Mouse (Mus musculus) ES-E14 (cell line): Measurements from ENCODE around the gene Pkd1. TPM values are rescaled to one million over a fixed set of nuclear protein-coding genes. Genes with fewer than 3 reads are reported as not detected.

Experiments used
- DNase-seq: peaks from one replicate; pipeline ENCODE4 v3.0.0-alpha.2; 2013; ENCODE audit warnings: low read depth, low spot score
- H3K27ac ChIP-seq: 2 replicates; pipeline ENCODE4 v1.5.1; 2012; ENCODE audit warnings: low read depth, mild to moderate bottlenecking, low read length, moderate library complexity, mixed read lengths; ENCODE audit not compliant: poor library complexity, insufficient read depth, severe bottlenecking
- H3K36me3 ChIP-seq: 2 replicates; pipeline ENCODE4 v1.6.1; 2012; ENCODE audit warnings: mild to moderate bottlenecking, low read length, moderate library complexity, mixed read lengths; ENCODE audit not compliant: control insufficient read depth, poor library complexity, insufficient read depth, severe bottlenecking
- H3K4me1 ChIP-seq, 2 experiments: fragments of 150-350 bp in 1 of 2; sonication (generic) in 1 of 2; 2 replicates each; pipeline ENCODE4 v1.6.1; 2012; ENCODE audit warnings: low read length in 2 of 2, mild to moderate bottlenecking in 1 of 2, mixed read lengths in 1 of 2; ENCODE audit not compliant: control insufficient read depth in 2 of 2, insufficient read depth in 2 of 2, poor library complexity in 1 of 2
- H3K4me3 ChIP-seq, 2 experiments: fragments of 150-350 bp in 1 of 2; sonication (generic) in 1 of 2; 2 replicates each; pipeline ENCODE4 v1.5.1; 2012; ENCODE audit warnings: low read length in 2 of 2, low read depth in 1 of 2, mild to moderate bottlenecking in 1 of 2, mixed read lengths in 1 of 2; ENCODE audit not compliant: insufficient read depth in 1 of 2, poor library complexity in 1 of 2, severe bottlenecking in 1 of 2
- H3K9ac ChIP-seq: 2 replicates; pipeline ENCODE4 v1.6.1; 2012; ENCODE audit warnings: low read depth, mild to moderate bottlenecking, low read length, mixed read lengths; ENCODE audit not compliant: poor library complexity, insufficient read depth, severe bottlenecking
- H3K9me3 ChIP-seq: fragments of 150-350 bp; sonication (generic); 2 replicates; pipeline ENCODE4 v1.6.1; 2012; ENCODE audit warnings: low read depth, mild to moderate bottlenecking, low read length; ENCODE audit not compliant: control insufficient read depth, insufficient read depth
- CHD2 ChIP-seq: IDR thresholded peaks from 2 replicates; pipeline ENCODE4 v1.6.1; 2014; ENCODE audit warnings: mild to moderate bottlenecking, low read depth, low read length, inconsistent platforms
- HCFC1 ChIP-seq: IDR thresholded peaks from 2 replicates; pipeline ENCODE4 v1.6.1; 2012; ENCODE audit warnings: low read length, inconsistent platforms, borderline replicate concordance; ENCODE audit not compliant: insufficient read depth
- MAFK ChIP-seq: IDR thresholded peaks from 2 replicates; pipeline ENCODE4 v1.6.1; 2014; ENCODE audit warnings: mild to moderate bottlenecking, low read depth, low read length, inconsistent platforms; ENCODE audit not compliant: insufficient read depth
- ZC3H11A ChIP-seq: IDR thresholded peaks from 2 replicates; pipeline ENCODE4 v1.6.1; 2012; ENCODE audit warnings: low read depth, mild to moderate bottlenecking, inconsistent platforms, low read length, borderline replicate concordance
- ZNF384 ChIP-seq: IDR thresholded peaks from 2 replicates; pipeline ENCODE4 v1.6.1; 2012; ENCODE audit warnings: low read depth, low read length, inconsistent platforms
- in situ Hi-C, 2 experiments: fragments of 600-800 bp; cut with MboI; formaldehyde crosslinking; loops; one replicate each; pipeline ENCODE4 v1.15.1; 2025; ENCODE audit warnings: low sequenced_read_pairs in 2 of 2, inconsistent platforms in 1 of 2; ENCODE audit not compliant: unreplicated experiment in 2 of 2
- total RNA-seq: library from RNA; depleted of rRNA; stranded (reverse); fragments of 300-350 nt; gene quantifications from 2 replicates; pipeline ENCODE4 v1.2.3, GENCODE M21; 2012

Pkd1 gene
- total RNA-seq, 1 experiment, result 27.8 TPM

DNA sequence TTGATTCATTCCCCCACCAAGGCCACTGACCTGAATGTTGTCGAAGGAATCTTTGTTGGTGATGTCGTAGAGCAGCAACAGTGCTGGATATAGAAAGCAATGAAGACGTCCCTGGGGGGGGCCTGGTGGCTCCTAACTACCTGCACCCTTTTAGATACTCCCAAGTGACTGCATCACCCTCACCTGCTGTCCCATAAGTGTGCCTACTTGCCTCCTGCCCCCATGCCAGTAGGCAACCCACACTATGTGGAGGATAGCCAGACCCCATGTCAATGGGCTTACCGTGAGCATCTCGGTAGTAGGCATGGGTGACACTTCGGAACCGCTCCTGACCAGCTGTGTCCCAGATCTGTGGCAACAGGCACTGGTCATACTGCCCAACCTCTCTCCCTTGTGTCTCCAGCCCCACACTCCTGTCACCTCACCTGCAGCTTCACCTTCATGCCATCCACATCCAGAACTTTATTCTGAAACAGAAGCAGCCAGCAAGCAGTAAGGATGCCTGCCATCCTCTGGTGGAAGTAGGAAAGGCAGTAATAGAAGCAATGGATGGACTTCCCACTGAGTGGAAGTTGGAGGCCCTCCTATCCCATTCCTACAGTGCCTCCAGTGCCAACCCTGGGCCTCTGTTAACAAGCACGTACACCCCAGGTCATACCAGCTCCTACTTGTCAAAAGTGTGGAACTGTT lies 19.1 kb upstream of the Pkd1 start:
- no peak for DNase-seq
- Histone ChIP-seq H3K4me3 (peak overlapping the region in 1 of 2 experiments; percentile 94; a peak in 1 of 4 replicates), H3K36me3 (peaks cover 21% of the 10 kb centered on the region), H3K27ac (no peak overlapping the region), H3K4me1 (peaks cover 1 to 17% of the 10 kb centered on the region in 2 experiments; a peak in 1 of 4 replicates), H3K9ac (peak overlapping the region; percentile 95; the same call in 1 of the 2 replicates), H3K9me3 (no peaks in the 10 kb centered on the region)
- in situ Hi-C loops, result no loop called here
- no peak for TF ChIP-seq ZNF384
- TF ChIP-seq MAFK, result no peak

DNA sequence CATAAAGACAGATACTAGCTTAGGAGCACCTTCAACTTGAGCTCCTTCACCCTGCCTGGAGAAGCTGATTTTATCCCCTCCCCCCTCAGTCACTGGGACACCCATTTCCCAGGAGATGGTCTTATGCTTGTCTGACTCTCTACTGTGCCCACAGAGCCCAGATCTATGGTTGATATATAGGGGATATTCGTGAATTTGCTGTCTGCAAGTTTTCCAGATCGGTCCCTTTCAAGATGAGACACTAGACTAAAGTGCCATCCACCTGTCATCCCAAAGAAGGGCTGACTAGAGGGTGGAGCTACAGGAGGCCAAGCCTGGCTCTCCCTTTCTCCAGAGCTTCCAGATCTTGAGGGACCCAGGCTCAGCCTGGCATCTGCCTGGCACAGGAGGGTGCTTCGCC lies 18.6 kb upstream of the Pkd1 start:
- H3K4me1 ChIP-seq, result peaks cover 1 to 17% of the 10 kb centered on the region in 2 experiments; a peak in 1 of 4 replicates
- H3K9ac ChIP-seq, result no peak overlapping the region
- DNase-seq, result no peak
- no peak overlapping the region for H3K27ac ChIP-seq
- no peak overlapping the region for H3K4me3 ChIP-seq
- in situ Hi-C loops, result no loop called here
- H3K9me3 ChIP-seq, result no peaks in the 10 kb centered on the region
- TF ChIP-seq ZNF384 (no peak), HCFC1 (no peak), ZC3H11A (no peak), MAFK (no peak), CHD2 (no peak)
- H3K36me3 ChIP-seq, result peaks cover 21% of the 10 kb centered on the region

DNA sequence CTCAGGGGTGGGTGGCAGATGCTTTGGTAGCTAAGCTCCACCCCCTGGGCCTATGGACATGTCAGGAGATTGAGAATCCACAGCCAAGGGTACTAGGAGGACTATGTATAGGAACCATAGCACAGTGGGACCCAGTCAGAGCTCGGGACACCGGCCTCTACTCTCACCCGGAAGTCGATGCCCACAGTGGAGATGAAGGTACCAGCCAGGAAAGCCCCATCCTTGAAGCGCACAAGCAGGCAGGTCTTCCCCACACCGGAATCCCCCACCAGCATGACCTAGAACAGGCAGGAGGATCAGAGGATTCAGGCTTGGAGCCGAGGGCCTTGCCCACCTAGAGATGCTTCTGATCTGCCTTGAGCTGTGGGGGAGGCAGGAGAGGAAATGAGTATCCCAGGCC lies 17.6 kb upstream of the Pkd1 start:
- no peak overlapping the region for H3K9ac ChIP-seq
- no peak overlapping the region for H3K27ac ChIP-seq
- in situ Hi-C loops, result no loop called here
- H3K36me3 ChIP-seq, result peaks cover 21% of the 10 kb centered on the region
- no peak overlapping the region for H3K4me3 ChIP-seq
- H3K4me1 ChIP-seq, result peaks cover 1 to 15% of the 10 kb centered on the region in 2 experiments; a peak in 1 of 4 replicates
- TF ChIP-seq HCFC1, result no peak
- TF ChIP-seq MAFK, result no peak
- no peak for TF ChIP-seq ZC3H11A
- no peak for TF ChIP-seq CHD2
- no peak for TF ChIP-seq ZNF384
- H3K9me3 ChIP-seq, result no peaks in the 10 kb centered on the region
- no peak for DNase-seq

DNA sequence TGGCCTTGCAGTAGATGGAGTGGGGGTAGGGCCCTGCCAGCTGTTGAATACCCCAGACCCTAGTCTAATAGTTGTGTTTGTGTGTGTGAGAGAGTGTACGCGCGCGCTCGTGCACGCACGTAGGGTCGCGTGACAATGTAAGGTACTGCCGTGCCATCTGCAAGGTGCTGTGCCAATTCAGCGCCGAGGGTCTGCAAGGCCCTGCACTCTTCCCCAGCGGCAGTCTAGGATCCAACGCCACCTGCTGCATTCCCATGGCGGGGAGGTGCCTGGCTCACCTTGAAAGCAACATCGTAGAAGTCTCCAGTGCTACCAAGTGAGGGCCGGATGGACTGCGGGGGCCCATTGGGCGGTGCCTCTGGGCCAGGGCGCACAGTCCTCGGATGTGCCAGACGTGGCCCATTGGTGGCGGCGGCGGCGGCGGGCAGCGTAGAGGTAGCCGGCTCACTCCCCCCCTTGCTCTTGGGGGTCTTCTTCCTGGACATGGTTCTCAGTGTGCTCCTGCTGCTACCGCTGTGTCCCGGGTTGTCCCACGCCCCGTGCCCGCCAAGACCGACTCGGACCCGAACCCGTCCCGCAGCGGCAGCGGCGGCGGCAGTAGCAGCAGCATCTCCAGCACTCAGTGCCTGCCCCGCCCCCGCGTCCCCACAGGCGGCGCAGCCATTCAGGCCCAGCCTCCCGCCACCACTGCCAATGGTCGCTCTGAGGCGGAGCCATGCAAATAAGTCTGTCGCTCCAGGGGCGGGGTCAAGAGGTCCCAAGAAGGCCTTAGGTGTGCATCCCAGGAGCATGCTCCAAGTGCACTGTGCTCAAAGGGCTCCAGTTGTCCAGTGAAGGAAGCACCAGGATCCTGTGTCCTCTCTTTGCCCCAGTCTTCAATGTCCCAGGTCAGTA lies 16.3 kb upstream of the Pkd1 start:
- in situ Hi-C loops, result no loop called here
- TF ChIP-seq ZNF384 (no peak), HCFC1 (0 out of 2 replicates have a peak, but pooled peaks have one; percentile 54), MAFK (no peak)
- H3K9ac ChIP-seq, result peak overlapping the region; percentile 76
- no peaks in the 10 kb centered on the region for H3K9me3 ChIP-seq
- peaks cover 1 to 15% of the 10 kb centered on the region in 2 experiments; a peak in 1 of 4 replicates for H3K4me1 ChIP-seq
- H3K27ac ChIP-seq, result no peak overlapping the region
- peaks cover 21% of the 10 kb centered on the region for H3K36me3 ChIP-seq
- DNase-seq, result peak; percentile 98
- peak overlapping the region; percentile 83 to 95 for H3K4me3 ChIP-seq
